Mouse (Mus musculus) heart, embryonic 15.5 days (tissue): ENCODE measurements at regions not wholly inside any gene's neighbourhood (a gene's known extent, or its start where the extent isn't known, plus 50 kb on each side); places are given as distances from the start of the nearest gene placed in this dataset.

Experiments
- ATAC-seq: fragments of 200-750 bp; cut with Nextera tagmentation; replicated peaks from 2 replicates; pipeline ENCODE4 v1.8.0; 2017; ENCODE audit warnings: low read depth, moderate TSS enrichment; ENCODE audit not compliant: insufficient number of reproducible peaks, insufficient read depth, low FRiP score
- H3K27ac ChIP-seq: fragments of 300-500 bp; sonication (generic); 2 replicates; pipeline ENCODE4 v1.5.1; 2015; ENCODE audit warnings: mild to moderate bottlenecking, inconsistent platforms
- H3K27me3 ChIP-seq: fragments of 300-500 bp; sonication (generic); 2 replicates; pipeline ENCODE4 v1.6.1; 2015; ENCODE audit warnings: inconsistent platforms
- H3K36me3 ChIP-seq: fragments of 300-500 bp; sonication (generic); 2 replicates; pipeline ENCODE4 v1.6.1; 2015; ENCODE audit warnings: mild to moderate bottlenecking, inconsistent platforms
- H3K4me1 ChIP-seq: fragments of 300-500 bp; sonication (generic); replicated peaks from 2 replicates; pipeline ENCODE4 v1.6.1; 2015; ENCODE audit warnings: inconsistent platforms
- H3K4me2 ChIP-seq: fragments of 300-500 bp; sonication (generic); 2 replicates; pipeline ENCODE4 v1.6.1; 2015; ENCODE audit warnings: inconsistent platforms, mild to moderate bottlenecking, moderate library complexity
- H3K4me3 ChIP-seq: fragments of 300-500 bp; sonication (generic); 2 replicates; pipeline ENCODE4 v1.5.1; 2015; ENCODE audit warnings: mild to moderate bottlenecking, inconsistent platforms
- H3K9ac ChIP-seq: fragments of 300-500 bp; sonication (generic); 2 replicates; pipeline ENCODE4 v1.6.1; 2015; ENCODE audit warnings: mild to moderate bottlenecking, inconsistent platforms
- H3K9me3 ChIP-seq: fragments of 300-500 bp; sonication (generic); replicated peaks from 2 replicates; pipeline ENCODE4 v1.6.1; 2016; ENCODE audit warnings: inconsistent platforms
- WGBS: fragments of 180-500 bp; shearing (Covaris S2); methylation state at CpG from one replicate; pipeline ENCODE4 v1.1.7; 2015; ENCODE audit warnings: mixed read lengths; 5-methylcytosine and 5-hydroxymethylcytosine counted together

GRCm38 (mm10) chr5:126969373-126969772 lies 272.2 kb upstream of the Tmem132c start:
- H3K27ac ChIP-seq, result no peak overlapping the region
- H3K27me3 ChIP-seq, result no peaks in the 10 kb centered on the region
- H3K4me2 ChIP-seq, result no peak overlapping the region
- WGBS, result 71% methylated on average over 8 of the region's 8 CpGs
- no peaks in the 10 kb centered on the region for H3K4me1 ChIP-seq
- H3K9ac ChIP-seq, result no peak overlapping the region
- H3K4me3 ChIP-seq, result no peak overlapping the region
- no peaks in the 10 kb centered on the region for H3K9me3 ChIP-seq
- no peaks in the 10 kb centered on the region for H3K36me3 ChIP-seq
- ATAC-seq, result no peak

GRCm38 (mm10) chr5:126971284-126971683 lies 270.3 kb upstream of the Tmem132c start:
- ATAC-seq, result no peak
- WGBS, result 56% methylated on average over 2 of the region's 2 CpGs
- no peak overlapping the region for H3K27ac ChIP-seq
- H3K9me3 ChIP-seq, result no peaks in the 10 kb centered on the region
- H3K36me3 ChIP-seq, result no peaks in the 10 kb centered on the region
- H3K9ac ChIP-seq, result no peak overlapping the region
- no peak overlapping the region for H3K4me3 ChIP-seq
- no peaks in the 10 kb centered on the region for H3K27me3 ChIP-seq
- H3K4me2 ChIP-seq, result no peak overlapping the region
- H3K4me1 ChIP-seq, result no peaks in the 10 kb centered on the region

DNA sequence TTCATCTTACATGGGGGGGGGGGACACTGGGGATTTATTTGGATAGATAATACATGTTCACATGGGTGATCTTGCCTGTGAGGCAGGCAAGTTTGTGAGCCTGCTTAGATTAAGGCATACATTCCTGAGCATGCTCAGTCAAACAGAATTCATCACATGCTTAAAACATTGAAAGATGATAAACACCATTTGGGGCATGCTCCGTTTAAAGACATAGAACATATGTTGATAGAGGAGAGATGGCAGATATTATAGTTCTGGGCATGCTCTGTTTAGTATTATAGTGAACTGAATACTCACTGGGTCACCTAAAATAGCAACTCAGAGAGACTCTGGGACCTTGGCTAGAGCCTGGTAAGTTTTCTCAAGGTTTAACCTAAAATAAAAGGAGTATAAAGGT lies 269.6 kb upstream of the Tmem132c start:
- H3K4me3 ChIP-seq, result no peak overlapping the region
- no peak overlapping the region for H3K27ac ChIP-seq
- ATAC-seq, result no peak
- no peaks in the 10 kb centered on the region for H3K27me3 ChIP-seq
- no peak overlapping the region for H3K9ac ChIP-seq
- 49% methylated on average over 1 of the region's 1 CpGs for WGBS
- no peak overlapping the region for H3K4me2 ChIP-seq
- no peaks in the 10 kb centered on the region for H3K36me3 ChIP-seq
- H3K4me1 ChIP-seq, result no peaks in the 10 kb centered on the region
- H3K9me3 ChIP-seq, result no peaks in the 10 kb centered on the region

DNA sequence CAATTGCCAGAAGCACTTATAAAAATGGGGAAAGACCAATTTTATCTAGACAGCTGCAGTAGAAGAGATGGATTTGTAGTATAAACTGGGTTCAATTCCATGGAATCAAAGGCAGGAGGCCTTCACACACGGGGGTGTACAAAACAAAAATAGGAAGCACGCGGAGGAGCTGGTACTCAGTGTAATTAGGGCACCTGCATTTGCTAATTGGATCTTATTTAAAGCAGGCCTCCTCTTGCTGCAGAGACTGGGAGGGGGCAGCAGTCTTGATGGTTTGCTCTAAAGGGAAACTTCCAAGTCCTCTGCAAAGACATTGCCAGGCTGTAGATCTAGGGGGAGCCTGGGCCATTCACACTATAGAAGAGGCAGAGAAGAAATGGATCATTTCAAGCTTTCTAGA lies 268.2 kb upstream of the Tmem132c start:
- no peaks in the 10 kb centered on the region for H3K4me1 ChIP-seq
- H3K9ac ChIP-seq, result no peak overlapping the region
- H3K9me3 ChIP-seq, result no peaks in the 10 kb centered on the region
- H3K27me3 ChIP-seq, result no peaks in the 10 kb centered on the region
- 57% methylated on average over 3 of the region's 3 CpGs for WGBS
- no peak overlapping the region for H3K4me3 ChIP-seq
- H3K27ac ChIP-seq, result no peak overlapping the region
- H3K36me3 ChIP-seq, result no peaks in the 10 kb centered on the region
- no peak for ATAC-seq
- no peak overlapping the region for H3K4me2 ChIP-seq

DNA sequence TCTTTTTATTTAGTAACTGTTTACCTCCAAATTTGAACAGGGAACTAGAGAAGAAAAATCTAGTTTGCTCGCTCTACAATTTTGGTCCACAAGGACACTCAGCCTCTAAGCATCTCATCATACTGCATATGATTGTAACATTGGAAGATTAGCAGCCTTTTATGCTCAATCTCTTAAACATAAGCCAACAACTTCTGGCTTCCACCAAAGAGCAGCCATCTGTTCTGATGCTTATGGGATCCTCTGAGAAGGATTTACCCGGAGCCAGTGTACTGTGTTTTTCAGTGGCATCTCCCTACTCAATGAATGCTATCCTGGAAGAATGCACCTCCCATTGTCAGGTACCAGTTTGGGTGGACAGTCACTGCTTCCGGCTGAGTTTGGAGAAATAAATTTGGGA lies 267.0 kb upstream of the Tmem132c start:
- Histone ChIP-seq H3K4me1 (no peaks in the 10 kb centered on the region), H3K27ac (no peak overlapping the region), H3K27me3 (no peaks in the 10 kb centered on the region), H3K36me3 (no peaks in the 10 kb centered on the region), H3K9ac (no peak overlapping the region), H3K4me2 (no peak overlapping the region), H3K4me3 (no peak overlapping the region), H3K9me3 (no peaks in the 10 kb centered on the region)
- WGBS, result 86% methylated on average over 3 of the region's 3 CpGs
- ATAC-seq, result no peak

DNA sequence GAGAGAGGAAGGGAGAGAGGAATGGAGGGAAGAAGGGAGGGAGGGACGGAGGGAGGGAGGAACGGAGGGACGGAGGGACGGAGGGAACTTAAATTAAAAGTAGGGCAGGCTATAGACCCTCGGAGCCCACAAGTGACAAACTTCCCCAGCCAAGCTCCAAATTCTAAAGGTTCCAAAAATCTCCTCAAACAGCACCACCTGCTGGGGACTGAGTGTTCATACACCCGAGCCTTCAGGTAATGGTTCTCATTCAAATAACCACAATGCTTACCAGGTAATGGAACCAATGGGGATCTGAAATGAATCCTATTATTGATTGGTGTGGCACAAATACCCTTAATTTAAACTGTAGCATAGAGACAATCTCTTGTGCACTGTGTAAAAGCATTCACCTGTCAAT lies 246.0 kb upstream of the Tmem132c start:
- Histone ChIP-seq H3K27ac (no peak overlapping the region), H3K27me3 (no peaks in the 10 kb centered on the region), H3K9ac (no peak overlapping the region), H3K4me3 (no peak overlapping the region), H3K36me3 (no peaks in the 10 kb centered on the region), H3K4me1 (no peaks in the 10 kb centered on the region), H3K4me2 (no peak overlapping the region), H3K9me3 (no peaks in the 10 kb centered on the region)
- ATAC-seq, result no peak
- 65% methylated on average over 6 of the region's 6 CpGs for WGBS

DNA sequence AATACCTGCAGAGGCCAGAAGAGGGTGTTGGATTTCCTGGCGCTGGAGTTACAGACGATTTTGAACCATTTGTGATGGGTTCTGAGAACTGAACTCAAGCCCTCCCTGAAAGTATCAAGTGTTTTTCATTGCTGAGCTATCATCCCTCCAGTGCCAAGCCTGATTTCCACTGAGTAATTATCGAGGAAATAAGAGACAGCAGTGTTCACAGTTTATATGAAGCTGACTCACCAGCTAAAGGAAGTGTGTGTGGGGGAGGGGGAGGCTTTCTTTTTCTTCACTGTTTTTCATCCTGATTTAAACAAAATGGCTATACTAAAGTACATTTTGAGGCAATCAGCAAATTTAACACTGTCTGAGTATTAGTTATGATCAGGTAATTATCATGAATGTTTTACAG lies 227.4 kb upstream of the Tmem132c start:
- Histone ChIP-seq H3K9ac (no peak overlapping the region), H3K4me2 (no peak overlapping the region), H3K36me3 (no peaks in the 10 kb centered on the region), H3K4me1 (no peaks in the 10 kb centered on the region), H3K4me3 (no peak overlapping the region), H3K9me3 (no peaks in the 10 kb centered on the region), H3K27ac (no peak overlapping the region), H3K27me3 (no peaks in the 10 kb centered on the region)
- WGBS, result 59% methylated on average over 3 of the region's 3 CpGs
- ATAC-seq, result no peak

GRCm38 (mm10) chr5:127016467-127017060 lies 225.0 kb upstream of the Tmem132c start:
- H3K4me1 ChIP-seq, result no peaks in the 10 kb centered on the region
- H3K4me2 ChIP-seq, result no peak overlapping the region
- H3K4me3 ChIP-seq, result no peak overlapping the region
- H3K27ac ChIP-seq, result no peak overlapping the region
- no peaks in the 10 kb centered on the region for H3K27me3 ChIP-seq
- H3K36me3 ChIP-seq, result no peaks in the 10 kb centered on the region
- 55% methylated on average over 4 of the region's 4 CpGs for WGBS
- H3K9ac ChIP-seq, result no peak overlapping the region
- H3K9me3 ChIP-seq, result no peaks in the 10 kb centered on the region
- ATAC-seq, result no peak

- whole genome bisulfite sequencing, result 81% methylated on average over 4 of the region's 4 CpGs
Observed at GRCm38 (mm10) chr5:127017971-127018370, 223.6 kb upstream of the Tmem132c start.

DNA sequence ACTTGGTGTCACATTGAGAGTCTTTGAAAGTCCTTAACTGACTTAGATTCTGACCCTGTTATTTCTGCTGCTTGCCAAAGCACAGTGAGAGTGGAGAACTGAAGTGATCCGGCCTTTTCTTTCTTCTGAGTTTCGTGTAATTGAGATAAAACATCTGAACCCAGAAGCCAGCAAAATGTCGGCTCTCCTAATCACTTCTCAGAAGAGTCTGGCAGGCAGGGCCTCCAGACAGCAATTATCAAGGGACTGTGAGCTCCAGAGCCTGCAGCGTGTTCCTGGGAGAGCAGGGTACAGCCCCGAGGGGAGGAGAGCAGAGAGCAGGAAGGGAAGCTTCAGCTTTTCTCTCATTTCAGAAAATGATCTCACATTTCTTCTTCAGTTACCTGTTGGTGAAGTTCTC lies 205.1 kb upstream of the Tmem132c start:
- Histone ChIP-seq H3K9ac (no peak overlapping the region), H3K36me3 (no peaks in the 10 kb centered on the region), H3K27ac (no peak overlapping the region), H3K27me3 (no peaks in the 10 kb centered on the region), H3K4me3 (no peak overlapping the region), H3K4me1 (no peaks in the 10 kb centered on the region), H3K4me2 (no peak overlapping the region), H3K9me3 (no peaks in the 10 kb centered on the region)
- ATAC-seq, result no peak
- 24% methylated on average over 5 of the region's 5 CpGs for WGBS

More at GRCm38 (mm10) chr5:127017971-127018370, 223.6 kb upstream of the Tmem132c start:
- Histone ChIP-seq H3K4me3 (no peak overlapping the region), H3K36me3 (no peaks in the 10 kb centered on the region), H3K4me1 (no peaks in the 10 kb centered on the region), H3K27me3 (no peaks in the 10 kb centered on the region), H3K9me3 (no peaks in the 10 kb centered on the region), H3K9ac (no peak overlapping the region), H3K27ac (no peak overlapping the region), H3K4me2 (no peak overlapping the region)
- no peak for ATAC-seq

DNA sequence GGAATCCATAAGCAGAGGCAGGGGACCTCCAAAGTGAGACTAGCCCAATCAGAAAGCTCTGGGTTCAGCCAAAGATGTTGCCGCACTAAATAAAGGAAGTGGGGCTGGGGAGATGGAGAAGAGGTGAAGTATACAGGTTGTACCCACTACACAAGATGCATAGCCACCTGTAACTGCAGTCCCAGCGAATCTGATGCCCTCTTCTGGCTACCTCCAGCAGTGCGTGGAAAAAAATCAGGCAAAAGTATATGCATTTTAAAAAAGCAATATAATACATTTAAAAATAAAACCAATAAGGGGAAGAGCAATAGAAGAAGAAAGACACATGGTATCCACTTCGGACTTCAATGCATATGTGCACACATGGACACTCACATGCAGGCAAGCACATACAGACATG lies 183.8 kb upstream of the Tmem132c start:
- no peaks in the 10 kb centered on the region for H3K27me3 ChIP-seq
- ATAC-seq, result no peak
- no peak overlapping the region for H3K27ac ChIP-seq
- no peaks in the 10 kb centered on the region for H3K36me3 ChIP-seq
- H3K4me2 ChIP-seq, result no peak overlapping the region
- H3K4me3 ChIP-seq, result no peak overlapping the region
- H3K4me1 ChIP-seq, result no peaks in the 10 kb centered on the region
- H3K9me3 ChIP-seq, result no peaks in the 10 kb centered on the region
- WGBS, result 57% methylated on average over 4 of the region's 4 CpGs
- no peak overlapping the region for H3K9ac ChIP-seq

GRCm38 (mm10) chr5:127074327-127074726 lies 167.3 kb upstream of the Tmem132c start:
- H3K27me3 ChIP-seq, result no peaks in the 10 kb centered on the region
- H3K4me3 ChIP-seq, result no peak overlapping the region
- no peaks in the 10 kb centered on the region for H3K4me1 ChIP-seq
- H3K9ac ChIP-seq, result no peak overlapping the region
- no peaks in the 10 kb centered on the region for H3K9me3 ChIP-seq
- WGBS, result 55% methylated on average over 4 of the region's 4 CpGs
- H3K36me3 ChIP-seq, result no peaks in the 10 kb centered on the region
- no peak for ATAC-seq
- no peak overlapping the region for H3K27ac ChIP-seq
- no peak overlapping the region for H3K4me2 ChIP-seq
